Mouse (Mus musculus) thymus, postnatal 0 days (tissue): ENCODE results near the gene Hoxd11. TPM values are rescaled to one million over a fixed set of nuclear protein-coding genes. Genes with fewer than 3 reads are reported as not detected.

ENCODE experiments used
- DNase-seq: peaks from one replicate; pipeline ENCODE4 v3.0.0-alpha.2; 2015; ENCODE audit warnings: low spot score
- microRNA counts: library from miRNA; unstranded; fragments of <30 nt; microRNA quantifications from one replicate; lab custom pipeline; 2015
- microRNA-seq: library from miRNA; unstranded; fragments of <30 nt; microRNA quantifications from one replicate; pipeline ENCODE4, GENCODE M21; 2016; ENCODE audit warnings: borderline number of aligned reads
- polyA plus RNA-seq: library from polyadenylated mRNA; unstranded; fragments of >200 nt; fragmentation: Nextera tagmentation; extraction: Ambion mirVana; gene quantifications from 2 replicates; pipeline ENCODE4 v1.2.1, GENCODE M21; 2015

The Hoxd11 gene
- polyA plus RNA-seq, 1 experiment from 2014 or later: not detected

GRCm38 (mm10) chr2:74727640-74728302 is 48.4 kb downstream of the Hoxd11 start:
- no peak for DNase-seq

- DNase-seq: no peak
Measured at GRCm38 (mm10) chr2:74728303-74728680, 48.9 kb downstream of the Hoxd11 start.

DNA sequence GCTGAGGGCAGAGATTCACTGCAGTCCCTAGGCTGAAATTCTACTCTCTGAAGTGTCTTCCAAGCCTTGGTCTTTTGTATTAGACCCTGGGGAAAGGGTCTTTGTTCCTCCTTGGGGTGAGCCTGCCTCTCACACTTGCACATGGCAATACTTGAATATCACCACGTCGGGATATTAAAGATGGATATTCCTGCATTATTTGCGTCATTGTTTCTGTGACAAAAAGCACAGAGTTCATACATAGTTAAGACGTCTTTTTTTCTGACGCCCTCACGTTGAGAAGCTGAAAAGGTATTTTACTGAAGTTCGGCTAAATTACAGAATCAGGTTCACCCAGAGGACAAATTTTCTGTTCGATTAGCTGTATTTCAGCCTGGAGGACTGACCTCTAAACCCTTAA is 51.0 kb downstream of the Hoxd11 start:
- no peak for DNase-seq

DNA sequence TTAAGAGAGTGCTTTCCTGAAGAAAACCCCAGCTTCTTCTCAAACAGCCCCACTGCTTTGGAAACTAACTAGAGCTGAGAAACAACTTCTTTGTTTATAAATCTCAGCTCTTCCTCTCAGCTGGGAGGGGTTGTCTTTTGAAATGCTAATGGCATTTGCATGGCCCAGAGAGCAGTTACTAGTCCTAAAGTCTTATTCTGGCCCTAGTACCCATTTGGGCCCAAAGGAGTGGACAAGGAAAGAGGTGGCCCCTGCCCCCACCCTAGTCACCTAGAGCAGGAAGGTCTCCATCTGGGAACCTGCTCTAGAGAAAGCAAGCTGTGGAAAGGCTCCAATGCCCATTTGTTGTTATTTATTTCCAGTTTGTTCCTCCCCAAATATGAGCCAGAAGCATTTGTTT is 51.7 kb downstream of the Hoxd11 start:
- no peak for DNase-seq

DNA sequence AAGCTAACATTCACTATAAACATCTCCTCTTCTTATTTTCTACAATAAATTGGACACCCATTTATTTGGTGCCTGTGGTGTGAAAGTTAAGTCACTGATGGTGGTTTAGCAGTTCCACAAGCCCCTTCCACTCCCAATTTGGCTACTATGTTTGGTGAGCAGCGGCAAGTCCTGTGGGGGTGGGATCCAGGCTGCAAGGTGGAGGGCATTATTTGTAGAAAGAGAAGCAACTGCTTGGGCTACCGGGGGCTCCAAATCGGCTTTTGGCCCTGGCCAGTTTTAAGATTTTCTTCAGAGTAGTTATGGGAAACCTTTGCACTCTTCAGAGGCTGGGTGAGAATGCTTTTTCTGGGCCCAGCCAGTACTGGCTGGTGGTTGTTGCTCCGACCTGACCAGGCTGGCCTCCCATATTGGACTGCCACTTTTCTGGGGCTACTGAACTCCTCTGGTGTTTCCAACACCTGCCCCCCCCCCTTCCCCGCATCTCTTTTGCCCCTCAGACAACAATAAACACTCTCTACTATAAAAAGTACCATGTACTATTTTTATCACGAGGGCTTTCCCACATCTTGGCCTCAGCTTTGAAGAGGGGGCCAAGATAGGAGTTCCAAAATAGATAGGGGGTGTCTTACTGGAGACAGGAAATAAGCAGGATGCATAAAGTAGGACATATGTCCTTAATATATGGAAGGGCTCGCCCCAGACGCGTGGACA is 52.6 kb downstream of the Hoxd11 start:
- no peak for DNase-seq

GRCm38 (mm10) chr2:74732513-74733316 is 53.4 kb downstream of the Hoxd11 start:
- DNase-seq: no peak

GRCm38 (mm10) chr2:74733317-74733661 is 53.9 kb downstream of the Hoxd11 start:
- no peak for DNase-seq

DNA sequence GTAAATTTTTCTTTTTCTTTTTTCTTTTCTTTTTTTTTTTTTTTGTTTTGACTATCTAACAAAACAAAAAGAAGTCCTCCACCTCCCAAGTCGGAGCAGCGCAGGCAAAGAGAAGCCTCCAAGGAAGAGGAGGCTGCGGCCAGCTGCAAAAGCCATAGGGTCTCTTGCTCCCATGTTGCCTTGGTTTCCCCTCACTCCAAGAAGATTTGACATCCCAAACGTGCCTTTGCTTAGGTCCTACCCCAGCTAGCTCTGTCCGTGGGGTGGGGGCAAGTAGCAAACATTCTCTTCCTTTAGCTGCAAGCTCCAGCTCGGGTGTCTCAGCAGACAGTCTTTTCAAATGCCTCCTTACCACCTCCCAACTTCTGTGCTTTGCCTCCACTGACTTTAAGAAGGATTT is 54.4 kb downstream of the Hoxd11 start:
- DNase-seq: no peak

DNA sequence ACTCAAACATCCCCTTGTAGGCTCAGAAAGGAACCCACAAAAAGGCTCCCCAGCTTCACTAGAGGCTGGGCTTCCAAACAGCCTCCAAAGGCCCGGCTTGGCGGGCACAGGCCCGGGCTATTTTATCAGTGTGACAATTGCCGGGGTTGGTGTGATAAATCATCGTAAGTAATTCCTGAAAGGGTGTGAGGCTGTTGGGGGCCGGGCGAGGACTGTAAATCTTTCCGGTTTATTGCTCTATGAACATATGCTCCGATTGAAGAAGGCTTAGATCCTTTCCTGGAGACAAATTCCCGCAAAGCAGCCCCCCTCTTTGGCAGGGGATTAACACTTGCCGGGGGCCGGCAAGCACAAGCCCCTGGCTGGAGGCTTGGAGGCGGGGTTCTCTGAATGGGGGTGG is 55.1 kb downstream of the Hoxd11 start:
- no peak for DNase-seq

- DNase-seq: no peak
Measured at GRCm38 (mm10) chr2:74734996-74735811, 55.8 kb downstream of the Hoxd11 start.

GRCm38 (mm10) chr2:74735851-74736687 is 56.7 kb downstream of the Hoxd11 start:
- no peak for DNase-seq

MicroRNAs encoded within 50 kb of the gene (microRNA counts, 519-probe panel; counts per million panel counts)
- microRNA mmu-miR-10b (lab: Ali Mortazavi, UCI): 473 counts per million, percentile 71 among the panel's probes with 10 or more counts

Small RNA genes lying within 50 kb of the gene (microRNA-seq; reads per million reads assigned to microRNA genes)
- gene Gm44463 (not detected), gene Mir10b (2,899 reads per million, percentile 80 among the genes with 10 or more reads in this experiment)

Other genes starting within 250 kb of the Hoxd11 start
- 26.0 and 32.7 TPM in 2 replicates for gene Lnpk, start 100.1 kb upstream of the Hoxd11 start, polyA plus RNA-seq
- gene Evx2, start 20.0 kb upstream of the Hoxd11 start, polyA plus RNA-seq: not detected in 2 replicates
- not detected in 2 replicates for gene Hoxd13, start 11.2 kb upstream of the Hoxd11 start, polyA plus RNA-seq
- not detected in 2 replicates for gene Hoxd12, start 4.5 kb upstream of the Hoxd11 start, polyA plus RNA-seq
- 0.14 TPM in 1 of 2 replicates, not detected in the other for gene Hoxd10, start 12.4 kb downstream of the Hoxd11 start, polyA plus RNA-seq
- 0.28 and 0.52 TPM in 2 replicates for gene Hoxd9, start 18.2 kb downstream of the Hoxd11 start, polyA plus RNA-seq
- 0.72 and 0.73 TPM in 2 replicates for gene Hoxd8, start 25.1 kb downstream of the Hoxd11 start, polyA plus RNA-seq
- gene Hoxd3, start 32.4 kb downstream of the Hoxd11 start, polyA plus RNA-seq: 0.10 and 0.37 TPM in 2 replicates
- 0.17 TPM in 1 of 2 replicates, not detected in the other for gene Hoxd4, start 32.4 kb downstream of the Hoxd11 start, polyA plus RNA-seq
- gene Gm28230, start 47.2 kb downstream of the Hoxd11 start, polyA plus RNA-seq: not detected in 2 replicates
- gene Hoxd1, start 83.4 kb downstream of the Hoxd11 start, polyA plus RNA-seq: not detected in 2 replicates
- 92.9 and 95.3 TPM in 2 replicates for gene Mtx2, start 146.2 kb downstream of the Hoxd11 start, polyA plus RNA-seq